Mouse (Mus musculus) cortical plate, adult 2 months (tissue): Measurements from ENCODE around the gene Nkx3-2. TPM values are rescaled to one million over a fixed set of nuclear protein-coding genes. Genes with fewer than 3 reads are reported as not detected.

Experiments used
- H3K27ac ChIP-seq: fragments of 200-500 bp; 2 replicates; pipeline ENCODE4 v1.5.1; 2012; ENCODE audit warnings: low read length, control low read depth, inconsistent platforms; ENCODE audit not compliant: insufficient read depth
- H3K4me1 ChIP-seq: fragments of 200-500 bp; 2 replicates; pipeline ENCODE4 v1.6.1; 2011; ENCODE audit warnings: low read length; ENCODE audit not compliant: control insufficient read depth, insufficient read depth
- H3K4me3 ChIP-seq: fragments of 200-500 bp; 2 replicates; pipeline ENCODE4 v1.5.1; 2011; ENCODE audit warnings: mild to moderate bottlenecking, low read length, control low read depth; ENCODE audit not compliant: insufficient read depth
- CTCF ChIP-seq: fragments of 200-500 bp; IDR thresholded peaks from 2 replicates; pipeline ENCODE4 v1.5.1; 2011; ENCODE audit warnings: mild to moderate bottlenecking, control low read depth, low read length; ENCODE audit not compliant: insufficient read depth; ENCODE audit errors: extremely low read depth
- POLR2A ChIP-seq: fragments of 200-500 bp; IDR thresholded peaks from 2 replicates; pipeline ENCODE4 v1.6.1; 2011; ENCODE audit warnings: mild to moderate bottlenecking, low read length, control low read depth; ENCODE audit not compliant: insufficient read depth; ENCODE audit errors: extremely low read depth
- polyA plus RNA-seq: library from polyadenylated mRNA; depleted of rRNA; stranded (reverse); fragments of >200 nt; gene quantifications from 2 replicates; pipeline ENCODE4 v1.2.3, GENCODE M21; 2012

Nkx3-2 gene
- polyA plus RNA-seq, 1 experiment, result not detected

GRCm38 (mm10) chr5:41762947-41763730, 1.2 kb downstream of the Nkx3-2 start:
- Histone ChIP-seq H3K4me3 (no peak overlapping the region), H3K27ac (no peak overlapping the region), H3K4me1 (no peaks in the 10 kb centered on the region)
- no peak for TF ChIP-seq POLR2A
- no peak for TF ChIP-seq CTCF

- no peak for TF ChIP-seq POLR2A
- no peak for TF ChIP-seq CTCF
- H3K4me3 ChIP-seq, result no peak overlapping the region
Measured at GRCm38 (mm10) chr5:41762141-41762946, 2.0 kb downstream of the Nkx3-2 start.

GRCm38 (mm10) chr5:41761509-41762140, 2.7 kb downstream of the Nkx3-2 start:
- Histone ChIP-seq H3K4me3 (no peak overlapping the region), H3K4me1 (no peaks in the 10 kb centered on the region), H3K27ac (no peak overlapping the region)
- no peak for TF ChIP-seq CTCF
- TF ChIP-seq POLR2A, result no peak

More at GRCm38 (mm10) chr5:41762141-41762946, 2.0 kb downstream of the Nkx3-2 start:
- Histone ChIP-seq H3K4me1 (no peaks in the 10 kb centered on the region), H3K27ac (no peak overlapping the region)

- Histone ChIP-seq H3K4me3 (no peak overlapping the region), H3K4me1 (no peaks in the 10 kb centered on the region), H3K27ac (no peak overlapping the region)
- TF ChIP-seq CTCF (no peak), POLR2A (no peak)
Measured at GRCm38 (mm10) chr5:41760831-41761508, 3.3 kb downstream of the Nkx3-2 start.

GRCm38 (mm10) chr5:41760071-41760470, 4.2 kb downstream of the Nkx3-2 start:
- Histone ChIP-seq H3K4me3 (no peak overlapping the region), H3K27ac (no peak overlapping the region), H3K4me1 (no peaks in the 10 kb centered on the region)
- no peak for TF ChIP-seq POLR2A
- no peak for TF ChIP-seq CTCF

- no peaks in the 10 kb centered on the region for H3K4me1 ChIP-seq
- no peak overlapping the region for H3K27ac ChIP-seq
- H3K4me3 ChIP-seq, result no peak overlapping the region
- TF ChIP-seq CTCF (no peak), POLR2A (no peak)
Measured at GRCm38 (mm10) chr5:41758671-41759639, 5.3 kb downstream of the Nkx3-2 start.

- Histone ChIP-seq H3K4me1 (no peaks in the 10 kb centered on the region), H3K27ac (no peak overlapping the region), H3K4me3 (no peak overlapping the region)
- TF ChIP-seq POLR2A (no peak), CTCF (no peak)
Measured at GRCm38 (mm10) chr5:41757338-41757737, 7.0 kb downstream of the Nkx3-2 start.

GRCm38 (mm10) chr5:41756396-41756795, 7.9 kb downstream of the Nkx3-2 start:
- no peak overlapping the region for H3K27ac ChIP-seq
- no peaks in the 10 kb centered on the region for H3K4me1 ChIP-seq
- H3K4me3 ChIP-seq, result no peak overlapping the region
- no peak for TF ChIP-seq POLR2A
- TF ChIP-seq CTCF, result no peak
